Mouse (Mus musculus): ENCODE measurements around the gene Sgca. TPM values are rescaled to one million over a fixed set of nuclear protein-coding genes. Genes with fewer than 3 reads are reported as not detected.
A peak's percentile ranks its signal among the peaks of the same experiment; 100 is the strongest.

The Sgca gene
- polyA plus RNA-seq, 1 experiment from 2014 or later = 1.9 TPM

- no peak overlapping the region for H3K4me3 ChIP-seq (ENCODE audit: low read depth, low read length)
- DNase-seq (ENCODE audit: low spot score) (no peak), ATAC-seq (ENCODE audit: insufficient read depth, low FRiP score, low TSS enrichment) (no peak)
- H3K9ac ChIP-seq (ENCODE audit: low read length) = no peak overlapping the region
- H3K9me3 ChIP-seq (ENCODE audit: control insufficient read depth, low read length) = no peaks in the 10 kb centered on the region
- no peaks in the 10 kb centered on the region for H3K36me3 ChIP-seq (ENCODE audit: control insufficient read depth, insufficient read depth, low read length)
- H3K4me2 ChIP-seq (ENCODE audit: low read depth) = no peak overlapping the region
- H3K4me1 ChIP-seq (ENCODE audit: control insufficient read depth, insufficient read depth, low read length) = peaks cover 8% of the 10 kb centered on the region; the same call in 1 of the 2 replicates
- H3K27me3 ChIP-seq (ENCODE audit: control insufficient read depth, insufficient read depth, low read length) = no peaks in the 10 kb centered on the region
- 67% methylated on average over 1 of the region's 1 CpGs for WGBS
- no peak overlapping the region for H3K27ac ChIP-seq (ENCODE audit: low read depth, low read length)
These were observed 9.0 kb upstream of the Sgca start for GRCm38 (mm10) chr11:94985140-94985539.

GRCm38 (mm10) chr11:94979462-94980179 is 3.5 kb upstream of the Sgca start:
- H3K27ac ChIP-seq (ENCODE audit: low read depth, low read length) = no peak overlapping the region
- no peaks in the 10 kb centered on the region for H3K27me3 ChIP-seq (ENCODE audit: control insufficient read depth, insufficient read depth, low read length)
- peaks cover 3% of the 10 kb centered on the region; the same call in 1 of the 2 replicates for H3K4me1 ChIP-seq (ENCODE audit: control insufficient read depth, insufficient read depth, low read length)
- H3K36me3 ChIP-seq (ENCODE audit: control insufficient read depth, insufficient read depth, low read length) = no peaks in the 10 kb centered on the region
- WGBS = 78% methylated on average over 11 of the region's 11 CpGs
- no peaks in the 10 kb centered on the region for H3K9me3 ChIP-seq (ENCODE audit: control insufficient read depth, low read length)
- H3K9ac ChIP-seq (ENCODE audit: low read length) = no peak overlapping the region
- no peak for ATAC-seq (ENCODE audit: insufficient read depth, low FRiP score, low TSS enrichment)
- no peak overlapping the region for H3K4me3 ChIP-seq (ENCODE audit: low read depth, low read length)
- DNase-seq (ENCODE audit: low spot score) = no peak
- no peak overlapping the region for H3K4me2 ChIP-seq (ENCODE audit: low read depth)

GRCm38 (mm10) chr11:94978947-94979346 is 2.8 kb upstream of the Sgca start:
- Histone ChIP-seq H3K4me2 (ENCODE audit: low read depth) (peak overlapping the region; percentile 25), H3K9me3 (ENCODE audit: control insufficient read depth, low read length) (no peaks in the 10 kb centered on the region), H3K4me3 (ENCODE audit: low read depth, low read length) (no peak overlapping the region), H3K27ac (ENCODE audit: low read depth, low read length) (peak overlapping the region; percentile 69; the same call in 1 of the 2 replicates), H3K9ac (ENCODE audit: low read length) (peak overlapping the region; percentile 56), H3K27me3 (ENCODE audit: control insufficient read depth, insufficient read depth, low read length) (no peaks in the 10 kb centered on the region), H3K4me1 (ENCODE audit: control insufficient read depth, insufficient read depth, low read length) (peaks cover 3% of the 10 kb centered on the region; the same call in 1 of the 2 replicates), H3K36me3 (ENCODE audit: control insufficient read depth, insufficient read depth, low read length) (no peaks in the 10 kb centered on the region)
- WGBS = under 1% methylated on average over 20 of the region's 20 CpGs
- ATAC-seq (ENCODE audit: insufficient read depth, low FRiP score, low TSS enrichment) (peak; percentile 90), DNase-seq (ENCODE audit: low spot score) (peak; percentile 96)

GRCm38 (mm10) chr11:94978178-94978915 is 2.2 kb upstream of the Sgca start:
- Histone ChIP-seq H3K4me3 (ENCODE audit: low read depth, low read length) (no peak overlapping the region), H3K4me1 (ENCODE audit: control insufficient read depth, insufficient read depth, low read length) (peaks cover 3% of the 10 kb centered on the region; the same call in 1 of the 2 replicates), H3K36me3 (ENCODE audit: control insufficient read depth, insufficient read depth, low read length) (no peaks in the 10 kb centered on the region), H3K4me2 (ENCODE audit: low read depth) (peak overlapping the region; percentile 25), H3K27ac (ENCODE audit: low read depth, low read length) (peak overlapping the region; percentile 69; the same call in 1 of the 2 replicates), H3K9ac (ENCODE audit: low read length) (peak overlapping the region; percentile 56), H3K27me3 (ENCODE audit: control insufficient read depth, insufficient read depth, low read length) (no peaks in the 10 kb centered on the region), H3K9me3 (ENCODE audit: control insufficient read depth, low read length) (no peaks in the 10 kb centered on the region)
- peak; percentile 47 for DNase-seq (ENCODE audit: low spot score)
- 44% methylated on average over 9 of the region's 9 CpGs for WGBS
- ATAC-seq (ENCODE audit: insufficient read depth, low FRiP score, low TSS enrichment) = peak; percentile 78

GRCm38 (mm10) chr11:94974951-94975350 is 1.2 kb downstream of the Sgca start:
- H3K36me3 ChIP-seq (ENCODE audit: control insufficient read depth, insufficient read depth, low read length) = no peaks in the 10 kb centered on the region

DNA sequence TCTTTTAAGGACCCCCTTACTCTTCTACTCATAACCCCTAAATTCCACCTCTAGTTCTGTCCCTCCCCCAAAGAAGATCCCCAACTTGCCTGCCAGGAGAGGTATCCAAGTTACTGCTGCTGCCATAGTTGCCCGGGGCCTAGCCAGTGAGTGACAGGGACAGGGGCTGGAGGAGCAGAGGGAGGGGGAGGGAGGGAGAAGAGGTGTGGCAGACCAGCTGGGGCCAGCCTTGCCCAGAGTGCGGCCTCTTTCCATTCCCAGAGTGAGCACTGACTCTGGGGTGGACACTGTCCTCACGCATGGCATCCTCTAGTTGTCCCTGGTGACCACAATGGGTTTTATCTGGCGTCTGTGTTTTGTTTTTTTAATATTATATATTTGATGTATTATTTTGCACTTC is 2.8 kb downstream of the Sgca start:
- no peaks in the 10 kb centered on the region for H3K9me3 ChIP-seq (ENCODE audit: control insufficient read depth, low read length)
- H3K4me2 ChIP-seq (ENCODE audit: low read depth) = no peak overlapping the region
- H3K36me3 ChIP-seq (ENCODE audit: control insufficient read depth, insufficient read depth, low read length) = no peaks in the 10 kb centered on the region
- no peak overlapping the region for H3K4me3 ChIP-seq (ENCODE audit: low read depth, low read length)
- no peak overlapping the region for H3K9ac ChIP-seq (ENCODE audit: low read length)
- WGBS = 41% methylated on average over 4 of the region's 4 CpGs
- ATAC-seq (ENCODE audit: insufficient read depth, low FRiP score, low TSS enrichment) = no peak
- no peak overlapping the region for H3K27ac ChIP-seq (ENCODE audit: low read depth, low read length)
- no peak for DNase-seq (ENCODE audit: low spot score)
- H3K4me1 ChIP-seq (ENCODE audit: control insufficient read depth, insufficient read depth, low read length) = no peaks in the 10 kb centered on the region
- H3K27me3 ChIP-seq (ENCODE audit: control insufficient read depth, insufficient read depth, low read length) = no peaks in the 10 kb centered on the region

More at GRCm38 (mm10) chr11:94974951-94975350, 1.2 kb downstream of the Sgca start:
- no peaks in the 10 kb centered on the region for H3K27me3 ChIP-seq (ENCODE audit: control insufficient read depth, insufficient read depth, low read length)
- no peak overlapping the region for H3K4me3 ChIP-seq (ENCODE audit: low read depth, low read length)
- peaks cover 3% of the 10 kb centered on the region; the same call in 1 of the 2 replicates for H3K4me1 ChIP-seq (ENCODE audit: control insufficient read depth, insufficient read depth, low read length)
- no peak overlapping the region for H3K27ac ChIP-seq (ENCODE audit: low read depth, low read length)
- no peak overlapping the region for H3K9ac ChIP-seq (ENCODE audit: low read length)
- H3K4me2 ChIP-seq (ENCODE audit: low read depth) = no peak overlapping the region
- no peak for DNase-seq (ENCODE audit: low spot score)
- 73% methylated on average over 2 of the region's 2 CpGs for WGBS
- no peak for ATAC-seq (ENCODE audit: insufficient read depth, low FRiP score, low TSS enrichment)
- H3K9me3 ChIP-seq (ENCODE audit: control insufficient read depth, low read length) = no peaks in the 10 kb centered on the region

DNA sequence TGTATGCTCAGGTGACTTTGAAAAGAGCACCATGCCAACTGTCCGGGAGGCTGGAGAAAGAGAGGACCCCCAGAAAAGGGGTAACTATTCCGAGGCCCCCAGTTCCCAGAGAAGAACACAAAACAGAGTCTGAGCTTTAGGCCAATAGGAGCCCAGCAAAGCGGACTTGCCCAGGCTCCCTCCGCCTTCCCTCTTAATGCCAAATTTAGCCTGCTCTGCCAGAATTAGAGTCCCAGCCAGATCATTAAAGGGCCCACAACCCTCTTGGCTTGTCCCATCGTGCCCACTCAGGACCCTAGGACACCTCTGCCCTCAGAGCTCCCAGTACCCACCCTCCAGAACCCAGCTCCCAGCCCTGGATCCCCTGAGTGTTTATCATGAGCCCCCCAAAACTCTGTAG is 3.2 kb downstream of the Sgca start:
- H3K27ac ChIP-seq (ENCODE audit: low read depth, low read length) = no peak overlapping the region
- 64% methylated on average over 5 of the region's 5 CpGs for WGBS
- no peaks in the 10 kb centered on the region for H3K4me1 ChIP-seq (ENCODE audit: control insufficient read depth, insufficient read depth, low read length)
- H3K27me3 ChIP-seq (ENCODE audit: control insufficient read depth, insufficient read depth, low read length) = no peaks in the 10 kb centered on the region
- no peak for DNase-seq (ENCODE audit: low spot score)
- H3K4me3 ChIP-seq (ENCODE audit: low read depth, low read length) = no peak overlapping the region
- H3K4me2 ChIP-seq (ENCODE audit: low read depth) = no peak overlapping the region
- no peak overlapping the region for H3K9ac ChIP-seq (ENCODE audit: low read length)
- no peaks in the 10 kb centered on the region for H3K36me3 ChIP-seq (ENCODE audit: control insufficient read depth, insufficient read depth, low read length)
- H3K9me3 ChIP-seq (ENCODE audit: control insufficient read depth, low read length) = no peaks in the 10 kb centered on the region
- no peak for ATAC-seq (ENCODE audit: insufficient read depth, low FRiP score, low TSS enrichment)

- no peak overlapping the region for H3K4me3 ChIP-seq (ENCODE audit: low read depth, low read length)
- no peaks in the 10 kb centered on the region for H3K36me3 ChIP-seq (ENCODE audit: control insufficient read depth, insufficient read depth, low read length)
- no peak overlapping the region for H3K4me2 ChIP-seq (ENCODE audit: low read depth)
- ATAC-seq (ENCODE audit: insufficient read depth, low FRiP score, low TSS enrichment) (no peak), DNase-seq (ENCODE audit: low spot score) (no peak)
- H3K27me3 ChIP-seq (ENCODE audit: control insufficient read depth, insufficient read depth, low read length) = no peaks in the 10 kb centered on the region
- 65% methylated on average over 16 of the region's 16 CpGs for WGBS
- H3K27ac ChIP-seq (ENCODE audit: low read depth, low read length) = no peak overlapping the region
- H3K9me3 ChIP-seq (ENCODE audit: control insufficient read depth, low read length) = no peaks in the 10 kb centered on the region
- H3K4me1 ChIP-seq (ENCODE audit: control insufficient read depth, insufficient read depth, low read length) = no peaks in the 10 kb centered on the region
- no peak overlapping the region for H3K9ac ChIP-seq (ENCODE audit: low read length)
These were observed 4.1 kb downstream of the Sgca start for GRCm38 (mm10) chr11:94971895-94972615.

All from neural tube, embryonic 11.5 days (tissue).